Mouse (Mus musculus) liver, embryonic 18 days (tissue): ENCODE data around the gene Slc30a10. TPM values are rescaled to one million over a fixed set of nuclear protein-coding genes. Genes with fewer than 3 reads are reported as not detected.

ENCODE experiments used
- polyA plus RNA-seq: library from polyadenylated mRNA; depleted of rRNA; stranded (reverse); fragments of >200 nt; gene quantifications from 2 replicates; pipeline ENCODE4 v1.2.3, GENCODE M21; 2012; rRNA removed

Gene Slc30a10
- 14.1 and 15.4 TPM in 2 replicates for polyA plus RNA-seq

GRCm38 (mm10) chr1:185454575-185454954 is at the start of gene Slc30a10:
Gene Slc30a10, plus strand, starts transcription at chr1:185454848.

Other genes starting within 250 kb of the Slc30a10 start
- 14.5 and 15.0 TPM in 2 replicates for gene Iars2, start 125.5 kb upstream of the Slc30a10 start, polyA plus RNA-seq
- gene Bpnt1, start 122.7 kb upstream of the Slc30a10 start, polyA plus RNA-seq, result 21.1 and 22.3 TPM in 2 replicates
- gene Eprs, start 91.8 kb upstream of the Slc30a10 start, polyA plus RNA-seq, result 18.7 and 20.1 TPM in 2 replicates